ENCODE assay signal across 9 mouse cellular contexts in genomic region chr7:52037600-52038582, GRCm38 (mm10). TPM values are rescaled to one million over a fixed set of nuclear protein-coding genes. Genes with fewer than 3 reads are reported as not detected.
A peak's percentile ranks its signal among the peaks of the same experiment; 100 is the strongest.
DNase-seq lines count a peak whose midpoint lies in the region; ATAC-seq and TF ChIP-seq lines count a peak whose summit lies in the region.
"Had no signal": no experiment of that assay in that cellular context is flagged by ENCODE, and none has a peak within 500 bp of the region (broad histone marks: within the 10 kb centered on the region; RNA-seq: fewer than 3 reads in every experiment).

No protein-coding gene starts in this region.

- no peaks in the 10 kb centered on the region for H3K27me3 ChIP-seq in cerebellum, adult 2 months (ENCODE audit: control insufficient read depth, insufficient read depth, low read length)
- H3K27me3 ChIP-seq in forebrain, embryonic 15.5 days = no peaks in the 10 kb centered on the region

- TF ChIP-seq CTCF in cerebellum, adult 2 months (IDR thresholded peaks at IDR 0.05; ENCODE audit: borderline replicate concordance, insufficient read depth, low read depth, low read length) = no peak

- H3K36me3 ChIP-seq in forebrain, embryonic 15.5 days = no peaks in the 10 kb centered on the region

- H3K9ac ChIP-seq in forebrain, embryonic 15.5 days (replicated peaks) = no peak overlapping the region

- H3K9me3 ChIP-seq in forebrain, embryonic 15.5 days = no peaks in the 10 kb centered on the region

- 48% methylated on average over 8 of the region's 8 CpGs for WGBS in cerebellum, adult 2 months
- WGBS in forebrain, embryonic 15.5 days = 45% methylated on average over 8 of the region's 8 CpGs

- peak; percentile 68 to 71 for DNase-seq in cerebellum, postnatal 14 days
- DNase-seq in cerebellum, adult 2 months = no peak
- peak; percentile 17 for DNase-seq in urinary bladder, postnatal 25 days (ENCODE audit: low spot score)
- no peak for DNase-seq in urinary bladder, postnatal 4 days (ENCODE audit: low spot score in 2 of 2)
- DNase-seq in kidney, postnatal 36 days = peak; percentile 15 to 58
- peak; percentile 63 for DNase-seq in mesoderm, embryonic 11.5 days (ENCODE audit: low read depth, low spot score)
- no peak for DNase-seq in spleen, postnatal 14 days (ENCODE audit: low spot score in 2 of 2)

- H3K27ac ChIP-seq in cerebellum, adult 2 months (ENCODE audit: insufficient read depth, low read length) = no peak overlapping the region
- no peak overlapping the region for H3K27ac ChIP-seq in forebrain, embryonic 15.5 days (replicated peaks)

- H3K4me2 ChIP-seq in forebrain, embryonic 15.5 days (replicated peaks) = no peak overlapping the region

- H3K4me1 ChIP-seq in cerebellum, adult 2 months (ENCODE audit: control insufficient read depth, insufficient read depth, low read length) = no peaks in the 10 kb centered on the region
- no peaks in the 10 kb centered on the region for H3K4me1 ChIP-seq in forebrain, embryonic 15.5 days

- TF ChIP-seq POLR2A in cerebellum, adult 2 months (IDR thresholded peaks at IDR 0.05; ENCODE audit: borderline replicate concordance, insufficient read depth, low read length) = no peak

- peak; percentile 88 for ATAC-seq in forebrain, embryonic 15.5 days (replicated peaks)

- H3K4me3 ChIP-seq in cerebellum, adult 2 months (replicated peaks; ENCODE audit: insufficient read depth, low read depth, low read length) = no peak overlapping the region
- no peak overlapping the region for H3K4me3 ChIP-seq in forebrain, embryonic 15.5 days

RNA-seq across cellular contexts. Expression of gene 1700015G11Rik, which starts 22.4 kb away (rescaled TPM):
- polyA plus RNA-seq in cerebellum, adult 2 months (2012; rRNA removed) = not detected in 2 replicates
- polyA plus RNA-seq in forebrain, embryonic 15.5 days (2015; fragmentation: Nextera tagmentation; extraction: Ambion mirVana) = not detected in 2 replicates
- polyA plus RNA-seq: small intestine, adult 2 months had no signal

RNA-seq across cellular contexts. Expression of gene Svip, which starts 32.1 kb away (rescaled TPM):
- polyA plus RNA-seq in cerebellum, adult 2 months (2012; rRNA removed) = 47.1 and 51.8 TPM in 2 replicates
- polyA plus RNA-seq in forebrain, embryonic 15.5 days (2015; fragmentation: Nextera tagmentation; extraction: Ambion mirVana) = 22.5 and 23.4 TPM in 2 replicates

Comparison
In these comparisons a context has a peak if more than half of its experiments do, and no peak if none do; other contexts are left out.
1. DNase-seq: peak in cerebellum, postnatal 14 days (2 of 2), urinary bladder, postnatal 25 days (single experiment), kidney, postnatal 36 days (2 of 2) and mesoderm, embryonic 11.5 days (single experiment); none in cerebellum, adult 2 months (0 of 2), urinary bladder, postnatal 4 days (0 of 2) and spleen, postnatal 14 days (0 of 2).